Mouse (Mus musculus): ENCODE results near the gene Mkks. TPM values are rescaled to one million over a fixed set of nuclear protein-coding genes. Genes with fewer than 3 reads are reported as not detected.
"Not testable (repeated sequence)": the region's sequence is repeated elsewhere in the genome, so short reads cannot be mapped to it uniquely, and the experiment has no call there.

Gene Mkks
- polyA plus RNA-seq, 1 experiment from 2014 or later = 12.8 TPM

DNA sequence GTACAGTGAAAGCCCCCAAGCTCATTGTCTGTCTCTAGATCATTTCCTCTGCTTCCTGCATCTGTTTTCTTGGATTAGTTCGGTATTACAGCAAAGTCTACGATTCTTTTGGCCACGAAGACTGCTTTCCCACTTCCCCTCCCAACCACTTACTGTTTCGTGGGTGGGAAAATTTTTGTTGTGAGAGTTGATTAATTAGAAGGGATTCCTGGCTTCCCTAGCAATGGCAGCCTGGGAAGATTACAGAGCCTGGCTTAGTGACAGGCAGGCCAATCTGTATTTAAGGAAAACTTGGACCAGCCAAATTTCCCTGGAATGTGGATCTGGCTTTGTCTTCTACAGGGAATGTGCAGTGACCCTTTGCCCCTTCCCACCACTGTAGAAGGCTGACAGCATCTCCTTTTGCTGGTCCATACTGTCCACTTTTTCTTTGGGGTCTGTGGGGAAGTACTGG is 20.8 kb upstream of the Mkks start:
- no peaks in the 10 kb centered on the region for H3K36me3 ChIP-seq (ENCODE audit: control insufficient read depth, insufficient read depth, low read length)
- H3K9ac ChIP-seq (ENCODE audit: low read depth, low read length) = no peak overlapping the region; the same call in 1 of the 2 replicates
- H3K9me3 ChIP-seq (ENCODE audit: control insufficient read depth, low read length) = no peaks in the 10 kb centered on the region
- peak; percentile 31; the same call in 1 of the 2 replicates for ATAC-seq
- H3K27ac ChIP-seq (ENCODE audit: low read depth, low read length) = peak overlapping the region; percentile 46; the same call in 1 of the 2 replicates
- no peak overlapping the region for H3K4me3 ChIP-seq (ENCODE audit: low read length)
- peaks cover 5% of the 10 kb centered on the region for H3K4me1 ChIP-seq (ENCODE audit: control insufficient read depth, insufficient read depth, low read depth, low read length)
- no peaks in the 10 kb centered on the region for H3K27me3 ChIP-seq (replicated peaks; ENCODE audit: control insufficient read depth, insufficient read depth, low read length)
- 2% methylated on average over 4 of the region's 4 CpGs for WGBS
- H3K4me2 ChIP-seq (ENCODE audit: low read length) = no peak overlapping the region

DNA sequence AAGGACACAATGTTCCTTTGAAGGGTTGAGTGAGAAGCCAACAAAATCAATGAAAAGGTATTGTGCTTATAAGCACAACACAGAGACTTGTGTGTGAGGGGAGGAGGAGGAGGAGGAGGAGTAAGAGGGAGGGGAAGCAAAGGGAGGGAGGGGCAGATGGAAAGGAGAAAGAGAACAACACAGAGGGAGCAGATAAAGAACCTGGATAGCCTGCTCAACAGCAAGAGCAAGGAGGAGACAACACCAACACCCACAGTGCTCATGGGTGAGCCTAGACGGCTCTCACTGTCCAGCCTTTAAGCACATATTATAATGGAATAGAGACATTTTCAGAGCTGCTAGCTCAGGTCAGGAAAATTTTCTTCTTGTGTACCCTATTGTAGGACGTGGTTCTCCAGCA is 18.1 kb upstream of the Mkks start:
- Histone ChIP-seq H3K27ac (ENCODE audit: low read depth, low read length) (no peak overlapping the region), H3K36me3 (ENCODE audit: control insufficient read depth, insufficient read depth, low read length) (peaks cover 4% of the 10 kb centered on the region; the same call in 1 of the 2 replicates), H3K4me1 (ENCODE audit: control insufficient read depth, insufficient read depth, low read depth, low read length) (peaks cover 5% of the 10 kb centered on the region; the same call in 1 of the 2 replicates), H3K9ac (ENCODE audit: low read depth, low read length) (no peak overlapping the region), H3K4me2 (ENCODE audit: low read length) (no peak overlapping the region), H3K27me3 (replicated peaks; ENCODE audit: control insufficient read depth, insufficient read depth, low read length) (no peaks in the 10 kb centered on the region), H3K9me3 (ENCODE audit: control insufficient read depth, low read length) (no peaks in the 10 kb centered on the region), H3K4me3 (ENCODE audit: low read length) (no peak overlapping the region)
- 62% methylated on average over 2 of the region's 2 CpGs for WGBS
- ATAC-seq = no peak

DNA sequence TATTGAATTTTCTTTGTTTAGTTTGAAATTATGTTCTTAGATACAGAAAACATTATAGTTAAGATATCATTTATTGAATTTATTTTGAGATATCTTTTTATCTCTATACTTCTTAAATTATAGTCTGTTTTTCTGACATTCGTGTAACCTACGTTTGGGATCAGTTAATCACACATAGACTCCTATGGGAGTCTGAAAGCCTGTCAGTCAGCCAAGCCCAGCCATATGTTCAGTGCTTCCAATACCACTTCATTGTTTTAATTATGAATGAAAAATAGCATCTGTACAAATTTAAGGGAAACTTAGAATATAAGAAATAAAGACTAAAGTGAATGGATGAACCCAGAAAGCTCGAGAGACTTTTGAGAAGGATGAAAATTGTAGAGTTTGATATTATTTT is 17.4 kb upstream of the Mkks start:
- Histone ChIP-seq H3K4me2 (ENCODE audit: low read length) (no peak overlapping the region), H3K4me1 (ENCODE audit: control insufficient read depth, insufficient read depth, low read depth, low read length) (peaks cover 5% of the 10 kb centered on the region; the same call in 1 of the 2 replicates), H3K4me3 (ENCODE audit: low read length) (no peak overlapping the region), H3K27me3 (replicated peaks; ENCODE audit: control insufficient read depth, insufficient read depth, low read length) (no peaks in the 10 kb centered on the region), H3K9ac (ENCODE audit: low read depth, low read length) (no peak overlapping the region), H3K9me3 (ENCODE audit: control insufficient read depth, low read length) (no peaks in the 10 kb centered on the region), H3K36me3 (ENCODE audit: control insufficient read depth, insufficient read depth, low read length) (peaks cover 4% of the 10 kb centered on the region; the same call in 1 of the 2 replicates), H3K27ac (ENCODE audit: low read depth, low read length) (no peak overlapping the region)
- no peak for ATAC-seq
- WGBS = 56% methylated on average over 3 of the region's 3 CpGs

DNA sequence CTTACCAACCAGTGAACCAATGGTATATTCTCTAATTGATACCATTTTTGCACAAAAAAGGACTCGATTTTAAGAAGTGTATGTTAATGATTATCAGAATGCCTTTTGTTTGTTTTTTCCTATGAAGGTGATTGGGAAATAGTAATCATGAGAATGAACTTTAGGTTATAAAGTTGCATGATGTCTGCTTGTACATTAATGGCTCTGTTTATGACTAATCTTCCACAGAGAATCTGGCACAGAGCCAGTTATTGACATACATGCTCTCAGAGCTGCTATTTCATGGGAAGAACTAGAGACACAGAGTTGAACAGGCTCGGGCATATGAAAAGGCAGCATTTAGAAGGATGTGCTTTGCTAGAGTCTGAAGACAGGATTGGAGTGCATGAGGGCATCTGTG is 4.9 kb upstream of the Mkks start:
- peaks cover 4% of the 10 kb centered on the region for H3K4me1 ChIP-seq (ENCODE audit: control insufficient read depth, insufficient read depth, low read depth, low read length)
- H3K4me2 ChIP-seq (ENCODE audit: low read length) = no peak overlapping the region
- H3K9ac ChIP-seq (ENCODE audit: low read depth, low read length) = no peak overlapping the region
- H3K27ac ChIP-seq (ENCODE audit: low read depth, low read length) = no peak overlapping the region
- H3K9me3 ChIP-seq (ENCODE audit: control insufficient read depth, low read length) = no peaks in the 10 kb centered on the region
- ATAC-seq = no peak
- WGBS = 70% methylated on average over 2 of the region's 2 CpGs
- no peak overlapping the region for H3K4me3 ChIP-seq (ENCODE audit: low read length)
- H3K27me3 ChIP-seq (replicated peaks; ENCODE audit: control insufficient read depth, insufficient read depth, low read length) = no peaks in the 10 kb centered on the region
- H3K36me3 ChIP-seq (ENCODE audit: control insufficient read depth, insufficient read depth, low read length) = no peaks in the 10 kb centered on the region

DNA sequence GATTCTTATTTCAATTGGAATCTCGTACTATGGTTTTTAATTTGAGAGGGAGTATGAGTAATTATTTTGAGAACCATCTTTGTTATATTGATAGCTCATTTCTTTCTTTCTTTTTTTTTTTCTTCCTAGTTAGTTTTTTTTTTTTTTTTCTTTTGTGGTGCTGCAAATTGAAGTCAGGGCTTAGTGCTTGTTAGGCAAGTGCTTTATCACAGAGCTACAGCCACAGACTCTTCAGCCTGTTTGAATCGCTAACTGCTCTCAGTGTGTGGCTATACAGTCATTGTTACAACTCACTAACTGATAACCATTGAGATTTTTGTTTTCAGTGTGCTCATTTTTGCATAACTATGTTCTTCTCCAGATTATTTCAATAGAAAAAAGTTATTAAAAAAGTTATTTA is 3.3 kb upstream of the Mkks start:
- Histone ChIP-seq H3K27ac (ENCODE audit: low read depth, low read length) (no peak overlapping the region), H3K4me1 (ENCODE audit: control insufficient read depth, insufficient read depth, low read depth, low read length) (peaks cover 7% of the 10 kb centered on the region), H3K36me3 (ENCODE audit: control insufficient read depth, insufficient read depth, low read length) (no peaks in the 10 kb centered on the region), H3K4me2 (ENCODE audit: low read length) (no peak overlapping the region), H3K27me3 (replicated peaks; ENCODE audit: control insufficient read depth, insufficient read depth, low read length) (no peaks in the 10 kb centered on the region), H3K9ac (ENCODE audit: low read depth, low read length) (no peak overlapping the region), H3K9me3 (ENCODE audit: control insufficient read depth, low read length) (no peaks in the 10 kb centered on the region), H3K4me3 (ENCODE audit: low read length) (no peak overlapping the region)
- no peak for ATAC-seq
- 64% methylated on average over 2 of the region's 2 CpGs for WGBS

DNA sequence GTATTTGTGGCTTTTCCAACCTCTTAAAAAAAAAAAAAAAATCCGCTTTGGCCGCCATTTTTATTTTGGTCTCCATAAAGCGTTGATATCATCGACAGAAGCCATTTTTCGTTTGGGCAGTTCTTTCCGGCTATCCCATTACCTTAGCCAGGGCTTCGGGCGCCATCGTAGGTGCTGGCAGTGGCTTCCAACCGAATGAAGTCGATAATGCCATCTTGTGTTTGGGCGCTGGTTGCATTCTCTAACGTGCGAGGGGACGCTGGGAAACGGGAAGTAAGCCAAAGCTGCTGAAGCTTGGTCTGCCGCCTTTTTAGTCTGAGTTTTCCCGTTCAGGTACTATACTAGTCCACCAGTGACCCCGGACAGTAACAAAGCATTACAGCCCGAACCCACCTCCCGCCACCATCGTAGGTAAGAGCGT is 772 bp upstream of the Mkks start:
- no peaks in the 10 kb centered on the region for H3K36me3 ChIP-seq (ENCODE audit: control insufficient read depth, insufficient read depth, low read length)
- H3K9ac ChIP-seq (ENCODE audit: low read depth, low read length) = peak overlapping the region; percentile 77
- H3K4me2 ChIP-seq (ENCODE audit: low read length) = peak overlapping the region; percentile 53
- ATAC-seq = peak; percentile 84
- H3K4me3 ChIP-seq (ENCODE audit: low read length) = peak overlapping the region; percentile 76
- under 1% methylated on average over 23 of the region's 23 CpGs for WGBS
- H3K4me1 ChIP-seq (ENCODE audit: control insufficient read depth, insufficient read depth, low read depth, low read length) = peaks cover 7% of the 10 kb centered on the region
- H3K27me3 ChIP-seq (replicated peaks; ENCODE audit: control insufficient read depth, insufficient read depth, low read length) = no peaks in the 10 kb centered on the region
- H3K27ac ChIP-seq (ENCODE audit: low read depth, low read length) = peak overlapping the region; percentile 79
- H3K9me3 ChIP-seq (ENCODE audit: control insufficient read depth, low read length) = no peaks in the 10 kb centered on the region

DNA sequence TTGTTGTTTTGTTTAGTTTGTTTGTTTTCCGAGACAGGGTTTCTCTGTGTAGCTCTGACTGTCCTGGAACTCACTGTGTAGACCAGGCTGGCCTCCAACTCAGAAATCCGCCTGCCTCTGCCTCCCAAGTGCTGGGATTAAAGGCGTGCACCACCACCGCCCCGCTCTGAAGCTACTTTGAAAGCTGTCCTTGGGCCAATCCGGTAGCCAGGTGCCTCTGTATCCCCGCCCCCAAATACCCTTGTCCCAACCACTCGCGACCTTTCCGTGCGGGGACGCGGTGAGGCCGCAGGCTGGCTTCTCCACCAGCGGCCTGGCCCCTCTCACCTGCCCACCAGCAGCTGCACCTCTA is 497 bp downstream of the Mkks start:
- Histone ChIP-seq H3K9ac (ENCODE audit: low read depth, low read length) (peak overlapping the region; percentile 82), H3K4me2 (ENCODE audit: low read length) (peak overlapping the region; percentile 49), H3K4me3 (ENCODE audit: low read length) (peak overlapping the region; percentile 76), H3K27ac (ENCODE audit: low read depth, low read length) (peak overlapping the region; percentile 97)
- 7% methylated on average over 15 of the region's 15 CpGs for WGBS
- ATAC-seq = peak; percentile 52; the same call in 1 of the 2 replicates
- not testable (repeated sequence) for H3K36me3 ChIP-seq (ENCODE audit: control insufficient read depth, insufficient read depth, low read length); H3K4me1 ChIP-seq (ENCODE audit: control insufficient read depth, insufficient read depth, low read depth, low read length); H3K27me3 ChIP-seq (replicated peaks; ENCODE audit: control insufficient read depth, insufficient read depth, low read length); H3K9me3 ChIP-seq (ENCODE audit: control insufficient read depth, low read length)

DNA sequence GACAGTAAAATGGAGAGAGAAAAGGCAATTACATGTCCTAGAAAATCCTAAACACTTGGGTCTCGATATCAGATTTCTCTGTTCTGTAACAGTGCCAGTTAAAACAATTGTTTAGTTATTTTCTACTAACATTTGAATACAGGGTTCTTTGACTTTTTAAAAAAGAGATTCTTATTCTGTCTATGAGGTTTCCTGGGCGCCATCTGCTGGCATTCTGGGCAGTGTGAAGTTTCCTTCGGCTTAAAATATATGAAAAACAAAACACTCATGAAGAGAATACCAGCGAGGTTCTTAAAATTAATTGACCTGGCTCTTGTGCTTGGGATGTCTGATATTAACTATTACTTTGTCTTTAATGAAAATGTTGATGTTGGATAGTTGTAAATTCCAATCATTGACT is 4.3 kb downstream of the Mkks start:
- 56% methylated on average over 4 of the region's 4 CpGs for WGBS

DNA sequence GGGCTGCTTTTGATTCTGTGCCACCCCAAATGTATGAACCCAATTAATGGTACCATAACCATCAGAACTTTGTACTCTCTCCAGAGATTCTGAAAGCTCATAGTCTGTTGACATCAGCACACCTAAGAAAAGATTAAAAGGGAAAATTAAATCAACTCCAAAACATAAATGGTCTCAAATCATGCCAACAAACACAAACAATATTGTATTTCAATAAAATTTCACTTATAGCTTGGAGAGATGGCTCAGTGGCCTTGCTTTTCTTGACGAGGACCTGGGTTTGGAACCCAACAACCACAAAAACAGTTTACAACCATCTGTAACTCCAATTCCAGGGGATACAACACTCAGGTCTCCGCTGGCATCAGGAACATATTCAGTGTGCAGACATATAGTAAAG is 5.6 kb downstream of the Mkks start, which contains the start of gene AL731706.2:
Gene AL731706.2 (minus strand): TSS at position 101 of the 400 bp plus-strand sequence.
- Histone ChIP-seq H3K27me3 (replicated peaks; ENCODE audit: control insufficient read depth, insufficient read depth, low read length) (no peaks in the 10 kb centered on the region), H3K27ac (ENCODE audit: low read depth, low read length) (no peak within 1 kb of the TSS), H3K9ac (ENCODE audit: low read depth, low read length) (no peak within 1 kb of the TSS), H3K36me3 (ENCODE audit: control insufficient read depth, insufficient read depth, low read length) (peaks cover 16% of the 10 kb centered on the region), H3K4me3 (ENCODE audit: low read length) (no peak within 1 kb of the TSS), H3K4me2 (ENCODE audit: low read length) (no peak within 1 kb of the TSS), H3K4me1 (ENCODE audit: control insufficient read depth, insufficient read depth, low read depth, low read length) (peaks cover 2% of the 10 kb centered on the region; the same call in 1 of the 2 replicates), H3K9me3 (ENCODE audit: control insufficient read depth, low read length) (no peaks in the 10 kb centered on the region)
- no peak for ATAC-seq
- 96% methylated on average over 2 of the region's 2 CpGs for WGBS

More for the DNA sequence above, 4.3 kb downstream of the Mkks start:
- H3K4me1 ChIP-seq (ENCODE audit: control insufficient read depth, insufficient read depth, low read depth, low read length) = peaks cover 2% of the 10 kb centered on the region; the same call in 1 of the 2 replicates
- H3K4me2 ChIP-seq (ENCODE audit: low read length) = no peak overlapping the region
- no peaks in the 10 kb centered on the region for H3K27me3 ChIP-seq (replicated peaks; ENCODE audit: control insufficient read depth, insufficient read depth, low read length)
- no peaks in the 10 kb centered on the region for H3K9me3 ChIP-seq (ENCODE audit: control insufficient read depth, low read length)
- peaks cover 9% of the 10 kb centered on the region for H3K36me3 ChIP-seq (ENCODE audit: control insufficient read depth, insufficient read depth, low read length)
- no peak overlapping the region for H3K4me3 ChIP-seq (ENCODE audit: low read length)
- H3K27ac ChIP-seq (ENCODE audit: low read depth, low read length) = no peak overlapping the region
- no peak overlapping the region for H3K9ac ChIP-seq (ENCODE audit: low read depth, low read length)
- ATAC-seq = no peak

All from hindbrain, embryonic 16.5 days (tissue).